Comparison of ENCODE assay signal across 11 mouse cellular contexts in the genomic region with DNA sequence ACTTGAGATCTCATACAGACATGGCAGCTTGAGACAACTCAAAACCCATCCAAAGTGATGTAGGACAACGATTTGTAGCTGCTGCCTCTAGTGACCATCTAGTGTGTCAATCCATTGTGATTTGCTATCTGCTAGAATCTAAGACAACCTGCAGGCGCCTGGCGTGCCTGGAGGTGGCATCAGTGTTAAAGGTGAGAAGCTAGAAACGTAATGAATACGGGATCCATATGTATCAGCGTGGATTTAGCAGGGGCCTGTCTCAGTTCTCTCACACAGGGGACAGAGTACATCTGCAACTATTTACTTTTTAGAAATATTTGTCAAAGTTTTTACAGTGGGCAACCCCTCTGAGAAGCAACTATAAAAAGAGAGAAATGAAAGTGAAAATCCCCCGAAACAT. TPM values are rescaled to one million over a fixed set of nuclear protein-coding genes. Genes with fewer than 3 reads are reported as not detected.
DNase-seq lines count a peak whose midpoint lies in the region; ATAC-seq and TF ChIP-seq lines count a peak whose summit lies in the region.
"Had no signal": no experiment of that assay in that cellular context is flagged by ENCODE, and none has a peak within 500 bp of the region (broad histone marks: within the 10 kb centered on the region; RNA-seq: fewer than 3 reads in every experiment).

No protein-coding gene starts in this region.

- no peak overlapping the region for H3K27ac ChIP-seq in embryonic facial prominence, embryonic 11.5 days (replicated peaks; ENCODE audit: low read depth, low read length)
- no peak overlapping the region for H3K27ac ChIP-seq in embryonic facial prominence, embryonic 10.5 days (replicated peaks)
- H3K27ac ChIP-seq in lung, embryonic 14.5 days (ENCODE audit: low read depth): no peak overlapping the region

- TF ChIP-seq CTCF in lung, embryonic 14.5 days (IDR thresholded peaks at IDR 0.05; ENCODE audit: low read depth): peak; percentile 57
- peak; percentile 12; the same call in 1 of the 2 replicates for TF ChIP-seq CTCF in brain, embryonic 14.5 days (IDR thresholded peaks at IDR 0.05; ENCODE audit: borderline replicate concordance, extremely low read depth, insufficient read depth, insufficient read length)

- no peaks in the 10 kb centered on the region for H3K36me3 ChIP-seq in embryonic facial prominence, embryonic 11.5 days (replicated peaks; ENCODE audit: control insufficient read depth, insufficient read depth, low read depth, low read length)
- H3K36me3 ChIP-seq in embryonic facial prominence, embryonic 10.5 days (replicated peaks): no peaks in the 10 kb centered on the region
- no peaks in the 10 kb centered on the region for H3K36me3 ChIP-seq in lung, embryonic 14.5 days (ENCODE audit: insufficient read depth)

- no peak for TF ChIP-seq POLR2A in brain, embryonic 14.5 days (IDR thresholded peaks at IDR 0.05; ENCODE audit: borderline replicate concordance, extremely low read depth, insufficient read depth, insufficient read length, poor library complexity, severe bottlenecking)

- peak; percentile 38 for DNase-seq in embryonic facial prominence, embryonic 11.5 days (ENCODE audit: low spot score)
- DNase-seq in embryonic facial prominence, embryonic 10.5 days (ENCODE audit: low spot score): no peak
- peak; percentile 31 for DNase-seq in lung, embryonic 14.5 days
- DNase-seq in lung, postnatal 25 days (ENCODE audit: low spot score): no peak
- DNase-seq in brain, embryonic 14.5 days (ENCODE audit: low read depth): no peak
- DNase-seq in thymus, postnatal 0 days (ENCODE audit: low spot score): peak; percentile 74
- no peak for DNase-seq in layer of hippocampus, postnatal 36 days
- DNase-seq in adrenal gland, postnatal 25 days: no peak
- DNase-seq: adrenal gland, postnatal 14 days; cerebellum, postnatal 14 days; heart, postnatal 4 days had no signal

- H3K4me3 ChIP-seq in embryonic facial prominence, embryonic 11.5 days (ENCODE audit: low read depth, low read length): no peak overlapping the region
- no peak overlapping the region for H3K4me3 ChIP-seq in embryonic facial prominence, embryonic 10.5 days
- no peak overlapping the region for H3K4me3 ChIP-seq in lung, embryonic 14.5 days (ENCODE audit: low read depth, low read length)

- H3K27me3 ChIP-seq in embryonic facial prominence, embryonic 11.5 days (ENCODE audit: control insufficient read depth, insufficient read depth, low read length): no peaks in the 10 kb centered on the region
- H3K27me3 ChIP-seq in embryonic facial prominence, embryonic 10.5 days (replicated peaks; ENCODE audit: low read depth, poor library complexity, severe bottlenecking): no peaks in the 10 kb centered on the region
- no peaks in the 10 kb centered on the region for H3K27me3 ChIP-seq in lung, embryonic 14.5 days (ENCODE audit: insufficient read depth, low read length)

- no peak overlapping the region for H3K4me2 ChIP-seq in embryonic facial prominence, embryonic 11.5 days (ENCODE audit: low read depth, low read length)
- no peak overlapping the region for H3K4me2 ChIP-seq in lung, embryonic 14.5 days

- H3K4me1 ChIP-seq in embryonic facial prominence, embryonic 11.5 days (ENCODE audit: control insufficient read depth, insufficient read depth, low read length): no peaks in the 10 kb centered on the region
- H3K4me1 ChIP-seq in embryonic facial prominence, embryonic 10.5 days: peaks cover 16% of the 10 kb centered on the region
- H3K4me1 ChIP-seq in lung, embryonic 14.5 days (ENCODE audit: insufficient read depth): 0 out of 2 replicates have a peak, but pooled peaks cover 2% of the 10 kb centered on the region

- ATAC-seq in embryonic facial prominence, embryonic 11.5 days (replicated peaks; ENCODE audit: insufficient number of reproducible peaks, low FRiP score, low TSS enrichment, low read depth): no peak
- no peak for ATAC-seq in lung, embryonic 14.5 days (ENCODE audit: insufficient read depth)

- H3K9me3 ChIP-seq in embryonic facial prominence, embryonic 11.5 days (replicated peaks; ENCODE audit: control insufficient read depth, low read length): no peaks in the 10 kb centered on the region
- no peaks in the 10 kb centered on the region for H3K9me3 ChIP-seq in embryonic facial prominence, embryonic 10.5 days
- no peaks in the 10 kb centered on the region for H3K9me3 ChIP-seq in lung, embryonic 14.5 days (ENCODE audit: low read depth, low read length)

- 45% methylated on average over 7 of the region's 7 CpGs for WGBS in embryonic facial prominence, embryonic 11.5 days
- 41% methylated on average over 7 of the region's 7 CpGs for WGBS in embryonic facial prominence, embryonic 10.5 days
- 42% methylated on average over 7 of the region's 7 CpGs for WGBS in lung, embryonic 14.5 days

- H3K9ac ChIP-seq in embryonic facial prominence, embryonic 11.5 days (replicated peaks; ENCODE audit: low read length): no peak overlapping the region
- H3K9ac ChIP-seq in lung, embryonic 14.5 days: no peak overlapping the region

RNA-seq across cellular contexts. Expression of a gene that starts 15.3 kb away (rescaled TPM):
- 95.3 and 106 TPM in 2 replicates for polyA plus RNA-seq in embryonic facial prominence, embryonic 11.5 days (2014; fragmentation: Nextera tagmentation; extraction: Ambion mirVana)
- polyA plus RNA-seq in embryonic facial prominence, embryonic 10.5 days (2016; fragmentation: Nextera tagmentation; extraction: Ambion mirVana): 108 and 110 TPM in 2 replicates
- 91.1 and 103 TPM in 2 replicates for polyA plus RNA-seq in lung, embryonic 14.5 days (2014; fragmentation: Nextera tagmentation; extraction: Ambion mirVana)
- 10.9 and 11.3 TPM in 2 replicates for polyA plus RNA-seq in brain, embryonic 14.5 days (2012; rRNA removed)
- polyA plus RNA-seq in thymus, postnatal 0 days (2015; fragmentation: Nextera tagmentation; extraction: Ambion mirVana): 77.8 and 101 TPM in 2 replicates
- 1 to 10 TPM; 1.2 to 1.9 TPM for total RNA-seq in layer of hippocampus, postnatal 36 days (2021)
- total RNA-seq in adrenal gland, postnatal 25 days (2021): 7.2 and 11.9 TPM in 2 replicates

RNA-seq across cellular contexts. Expression of a gene that starts 24.9 kb away (rescaled TPM):
- polyA plus RNA-seq in embryonic facial prominence, embryonic 11.5 days (2014; fragmentation: Nextera tagmentation; extraction: Ambion mirVana): 7.7 and 8.0 TPM in 2 replicates
- 6.7 TPM in 2 replicates for polyA plus RNA-seq in embryonic facial prominence, embryonic 10.5 days (2016; fragmentation: Nextera tagmentation; extraction: Ambion mirVana)
- 10.3 and 11.6 TPM in 2 replicates for polyA plus RNA-seq in lung, embryonic 14.5 days (2014; fragmentation: Nextera tagmentation; extraction: Ambion mirVana)
- polyA plus RNA-seq in brain, embryonic 14.5 days (2012; rRNA removed): 2.4 and 4.9 TPM in 2 replicates
- polyA plus RNA-seq in thymus, postnatal 0 days (2015; fragmentation: Nextera tagmentation; extraction: Ambion mirVana): 11.8 and 12.3 TPM in 2 replicates
- 10 to 100 TPM; 12.2 to 12.4 TPM for total RNA-seq in layer of hippocampus, postnatal 36 days (2021)
- 17.1 and 23.4 TPM in 2 replicates for total RNA-seq in adrenal gland, postnatal 25 days (2021)

Comparison
In these comparisons a context has a peak if more than half of its experiments do, and no peak if none do; other contexts are left out.
1. DNase-seq: peak in embryonic facial prominence, embryonic 11.5 days (single experiment), lung, embryonic 14.5 days (single experiment) and thymus, postnatal 0 days (single experiment); none in embryonic facial prominence, embryonic 10.5 days (single experiment), lung, postnatal 25 days (single experiment), brain, embryonic 14.5 days (single experiment), layer of hippocampus, postnatal 36 days (0 of 2) and adrenal gland, postnatal 25 days (single experiment).